Mouse (Mus musculus) MEL-GATA-1-ER (cell line): ENCODE measurements around the gene Unc5b.
"Not testable (repeated sequence)": the region's sequence is repeated elsewhere in the genome, so short reads cannot be mapped to it uniquely, and the experiment has no call there.

Experiments used
- DNase-seq: peaks from one replicate; pipeline ENCODE4 v3.0.0-alpha.2; 2012; ENCODE audit warnings: low read depth; ENCODE audit errors: extremely low read depth

Gene Unc5b

GRCm38 (mm10) chr10:60831379-60831778 is at the start of gene Unc5b:
TSS of gene Unc5b (minus strand) at chr10:60831581.
- DNase-seq: no peak

- DNase-seq: no peak
These were observed 48.4 kb upstream of the Unc5b start for GRCm38 (mm10) chr10:60879817-60880216.

GRCm38 (mm10) chr10:60877075-60877474 is 45.7 kb upstream of the Unc5b start:
- no peak for DNase-seq

GRCm38 (mm10) chr10:60875011-60875410 is 43.6 kb upstream of the Unc5b start:
- DNase-seq: no peak

- no peak for DNase-seq
These were observed 31.9 kb upstream of the Unc5b start for GRCm38 (mm10) chr10:60863318-60863717.

GRCm38 (mm10) chr10:60862477-60863293 is 31.3 kb upstream of the Unc5b start:
- no peak for DNase-seq

- not testable (repeated sequence) for DNase-seq
These were observed 13.9 kb upstream of the Unc5b start for GRCm38 (mm10) chr10:60845271-60845670.

- no peak for DNase-seq
These were observed 7.4 kb upstream of the Unc5b start for GRCm38 (mm10) chr10:60838816-60839215.

GRCm38 (mm10) chr10:60834949-60835348 is 3.6 kb upstream of the Unc5b start:
- DNase-seq: no peak

GRCm38 (mm10) chr10:60832664-60833173 is 1.3 kb upstream of the Unc5b start:
- DNase-seq: no peak

- no peak for DNase-seq
These were observed 628 bp downstream of the Unc5b start for GRCm38 (mm10) chr10:60830556-60831350.

- no peak for DNase-seq
These were observed 1.4 kb downstream of the Unc5b start for GRCm38 (mm10) chr10:60830000-60830399.

- no peak for DNase-seq
These were observed 2.3 kb downstream of the Unc5b start for GRCm38 (mm10) chr10:60829071-60829470.

GRCm38 (mm10) chr10:60827901-60828670 is 3.3 kb downstream of the Unc5b start:
- no peak for DNase-seq

GRCm38 (mm10) chr10:60827266-60827665 is 4.1 kb downstream of the Unc5b start:
- DNase-seq: no peak

- no peak for DNase-seq
These were observed 4.7 kb downstream of the Unc5b start for GRCm38 (mm10) chr10:60826461-60827237.

- no peak for DNase-seq
These were observed 5.4 kb downstream of the Unc5b start for GRCm38 (mm10) chr10:60825955-60826354.

GRCm38 (mm10) chr10:60823744-60824143 is 7.6 kb downstream of the Unc5b start:
- no peak for DNase-seq

GRCm38 (mm10) chr10:60822641-60823425 is 8.5 kb downstream of the Unc5b start:
- no peak for DNase-seq
